Mouse (Mus musculus): ENCODE measurements at regions not wholly inside any gene's neighbourhood (a gene's known extent, or its start where the extent isn't known, plus 50 kb on each side); places are given as distances from the start of the nearest gene placed in this dataset.

- peaks cover 0 to 22% of the 10 kb centered on the region in 2 experiments; a peak in 2 of 4 replicates for H3K36me3 ChIP-seq (ENCODE audit: control insufficient read depth in 1 of 2, insufficient read depth in 2 of 2, low read length in 2 of 2)
- H3K27me3 ChIP-seq (ENCODE audit: control insufficient read depth in 1 of 2, insufficient read depth in 2 of 2, low read length in 2 of 2), result no peaks in the 10 kb centered on the region
- DNase-seq (ENCODE audit: low read depth, low spot score), result no peak
- no peak overlapping the region for H3K9ac ChIP-seq (ENCODE audit: control insufficient read depth, low read depth, low read length, poor library complexity, severe bottlenecking)
- H3K27ac ChIP-seq (ENCODE audit: control insufficient read depth, low read depth, low read length), result no peak overlapping the region
- H3K79me2 ChIP-seq (ENCODE audit: control insufficient read depth, insufficient read depth, low read length, poor library complexity), result no peaks in the 10 kb centered on the region
- no peaks in the 10 kb centered on the region for H3K9me3 ChIP-seq (replicated peaks; ENCODE audit: insufficient read depth, low read length)
- H3K4me1 ChIP-seq (ENCODE audit: control insufficient read depth in 1 of 2, insufficient read depth in 2 of 2, low read length in 2 of 2), result peaks cover 10 to 30% of the 10 kb centered on the region in 2 experiments
- no peak overlapping the region for H3K4me3 ChIP-seq (ENCODE audit: control insufficient read depth in 1 of 2, insufficient read depth in 1 of 2, low read depth in 2 of 2, low read length in 2 of 2)
- TF ChIP-seq CTCF (IDR thresholded peaks at IDR 0.05 in 2 of 3, conservative IDR thresholded peaks at IDR 0.05 in 1 of 3; ENCODE audit: control insufficient read depth in 1 of 3, insufficient read depth in 1 of 3, low read depth in 2 of 3, low read length in 3 of 3, poor library complexity in 1 of 3, severe bottlenecking in 1 of 3), result no peak
- TF ChIP-seq MAZ (IDR thresholded peaks at IDR 0.05; ENCODE audit: low read depth, low read length), result no peak
- no peak for TF ChIP-seq RAD21 (IDR thresholded peaks at IDR 0.05; ENCODE audit: low read depth, low read length)
- TF ChIP-seq MEF2A (IDR thresholded peaks at IDR 0.05; ENCODE audit: extremely low read depth, insufficient replicate concordance, low read depth, low read length, poor library complexity, severe bottlenecking), result no peak
- no peak for TF ChIP-seq CHD2 (IDR thresholded peaks at IDR 0.05; ENCODE audit: low read length)
- TF ChIP-seq MYC (IDR thresholded peaks at IDR 0.05; ENCODE audit: low read depth, low read length), result no peak
These were observed 106.4 kb downstream of the Plxna1 start for GRCm38 (mm10) chr6:89256022-89256421.

GRCm38 (mm10) chr6:89256630-89257292 lies 105.7 kb downstream of the Plxna1 start:
- Histone ChIP-seq H3K9ac (ENCODE audit: control insufficient read depth, low read depth, low read length, poor library complexity, severe bottlenecking) (no peak overlapping the region), H3K27ac (ENCODE audit: control insufficient read depth, low read depth, low read length) (peak overlapping the region; percentile 14; the same call in 1 of the 2 replicates), H3K27me3 (ENCODE audit: control insufficient read depth in 1 of 2, insufficient read depth in 2 of 2, low read length in 2 of 2) (no peaks in the 10 kb centered on the region), H3K4me1 (ENCODE audit: control insufficient read depth in 1 of 2, insufficient read depth in 2 of 2, low read length in 2 of 2) (peaks cover 10 to 30% of the 10 kb centered on the region in 2 experiments), H3K9me3 (replicated peaks; ENCODE audit: insufficient read depth, low read length) (no peaks in the 10 kb centered on the region), H3K36me3 (ENCODE audit: control insufficient read depth in 1 of 2, insufficient read depth in 2 of 2, low read length in 2 of 2) (peaks cover 0 to 22% of the 10 kb centered on the region in 2 experiments; a peak in 2 of 4 replicates), H3K79me2 (ENCODE audit: control insufficient read depth, insufficient read depth, low read length, poor library complexity) (no peaks in the 10 kb centered on the region), H3K4me3 (ENCODE audit: control insufficient read depth in 1 of 2, insufficient read depth in 1 of 2, low read depth in 2 of 2, low read length in 2 of 2) (no peak overlapping the region)
- peak; percentile 73 for DNase-seq (ENCODE audit: low read depth, low spot score)
- no peak for TF ChIP-seq MYB (IDR thresholded peaks at IDR 0.05; ENCODE audit: low read depth, low read length)
- peak; percentile 87 for TF ChIP-seq MAFK (IDR thresholded peaks at IDR 0.05; ENCODE audit: borderline replicate concordance, low read depth, low read length)
- no peak; the same call in 1 of the 2 replicates for TF ChIP-seq ELF1 (IDR thresholded peaks at IDR 0.05; ENCODE audit: low read depth, low read length)
- no peak for TF ChIP-seq CHD1 (IDR thresholded peaks at IDR 0.05; ENCODE audit: low read depth, low read length)
- TF ChIP-seq NELFE (IDR thresholded peaks at IDR 0.05; ENCODE audit: low read depth, low read length), result no peak
- TF ChIP-seq UBTF (IDR thresholded peaks at IDR 0.05; ENCODE audit: borderline replicate concordance, insufficient read depth, low read depth, low read length), result no peak
- TF ChIP-seq ETS1 (IDR thresholded peaks at IDR 0.05; ENCODE audit: low read depth, low read length), result peak; percentile 94
- TF ChIP-seq CHD2 (IDR thresholded peaks at IDR 0.05; ENCODE audit: low read length), result no peak
- TF ChIP-seq MYC (IDR thresholded peaks at IDR 0.05; ENCODE audit: low read depth, low read length), result no peak
- peak; percentile 59; the same call in 1 of the 2 replicates for TF ChIP-seq SIN3A (IDR thresholded peaks at IDR 0.05; ENCODE audit: low read length)
- TF ChIP-seq USF1 (IDR thresholded peaks at IDR 0.05; ENCODE audit: low read depth, low read length), result peak; percentile 86
- TF ChIP-seq MEF2A (IDR thresholded peaks at IDR 0.05; ENCODE audit: extremely low read depth, insufficient replicate concordance, low read depth, low read length, poor library complexity, severe bottlenecking), result no peak
- TF ChIP-seq JUND (IDR thresholded peaks at IDR 0.05; ENCODE audit: low read depth, low read length), result no peak
- TF ChIP-seq HCFC1 (IDR thresholded peaks at IDR 0.05; ENCODE audit: low read depth, low read length), result peak; percentile 36; the same call in 1 of the 2 replicates
- 0 out of 4 replicates have a peak, but pooled peaks of 1 of the 2 experiments have one; percentile 39 for TF ChIP-seq USF2 (IDR thresholded peaks at IDR 0.05; ENCODE audit: borderline replicate concordance in 1 of 2, insufficient read depth in 1 of 2, low read depth in 1 of 2, low read length in 2 of 2)
- peak; percentile 83 for TF ChIP-seq GABPA (IDR thresholded peaks at IDR 0.05; ENCODE audit: low read depth, low read length)
- TF ChIP-seq POLR2A (IDR thresholded peaks at IDR 0.05; ENCODE audit: control insufficient read depth in 1 of 2, insufficient read depth in 1 of 2, low read depth in 1 of 2, low read length in 2 of 2, poor library complexity in 1 of 2), result no peak
- peak; percentile 26; the same call in 1 of the 2 replicates for TF ChIP-seq TCF12 (IDR thresholded peaks at IDR 0.05; ENCODE audit: low read depth, low read length)
- no peak for TF ChIP-seq BHLHE40 (IDR thresholded peaks at IDR 0.05; ENCODE audit: borderline replicate concordance, low read depth, low read length)
- no peak for TF ChIP-seq NRF1 (IDR thresholded peaks at IDR 0.05; ENCODE audit: insufficient read depth, low read depth, low read length, poor library complexity, severe bottlenecking)
- 0 out of 2 replicates have a peak, but pooled peaks have one; percentile 29 for TF ChIP-seq MAX (IDR thresholded peaks at IDR 0.05; ENCODE audit: low read length)
- peak; percentile 34 to 50 for TF ChIP-seq EP300 (IDR thresholded peaks at IDR 0.05; ENCODE audit: low read depth in 1 of 2, low read length in 2 of 2)

Data from MEL (cell line).